ENCODE assay signal across 8 mouse cellular contexts in the genomic region with DNA sequence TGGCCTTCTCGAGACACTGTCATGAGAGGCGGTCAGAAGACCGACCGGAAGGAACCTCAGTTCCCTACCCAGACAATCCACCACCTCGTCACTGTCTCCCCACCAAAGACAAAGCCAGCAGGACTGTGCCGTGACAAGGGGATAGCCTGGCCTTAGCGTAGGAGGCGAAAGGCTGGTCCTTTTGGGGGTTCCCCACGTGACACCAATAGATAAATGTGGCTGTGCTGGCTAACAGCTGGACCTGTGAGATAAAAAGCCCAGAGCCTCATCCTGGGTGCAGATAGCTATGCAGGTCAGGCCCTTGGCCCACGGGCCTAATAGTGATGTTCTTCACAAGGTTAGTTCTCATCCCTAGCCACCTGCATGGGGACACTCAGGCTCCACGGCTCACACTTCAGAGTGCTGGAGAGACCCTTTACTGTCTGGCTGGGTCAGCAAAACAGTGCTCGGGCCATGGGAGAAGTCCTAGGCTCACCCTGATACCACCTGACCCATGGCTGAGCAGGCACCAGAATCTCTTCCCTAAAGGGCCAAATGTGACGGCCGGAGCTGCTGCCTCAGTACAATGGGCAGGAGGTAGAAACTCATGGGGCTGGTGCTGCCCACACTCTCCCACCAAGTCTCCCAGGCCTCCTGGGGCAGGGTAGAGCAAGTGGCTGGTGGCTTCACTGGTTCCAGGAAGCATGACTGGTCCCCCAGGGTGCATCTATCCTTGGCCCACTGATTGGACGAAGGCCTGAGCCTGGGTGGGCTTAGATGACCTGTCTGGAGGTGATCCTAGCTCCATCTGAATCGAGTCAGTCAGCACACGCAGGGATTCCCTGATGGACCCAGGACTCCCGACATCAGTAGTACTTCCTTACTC. TPM values are rescaled to one million over a fixed set of nuclear protein-coding genes. Genes with fewer than 3 reads are reported as not detected.
A peak's percentile ranks its signal among the peaks of the same experiment; 100 is the strongest.
DNase-seq lines count a peak whose midpoint lies in the region; ATAC-seq and TF ChIP-seq lines count a peak whose summit lies in the region.

No protein-coding gene starts in this region.

- H3K4me3 ChIP-seq in lung, embryonic 16.5 days (ENCODE audit: low read length): no peak overlapping the region
- H3K4me3 ChIP-seq in forebrain, embryonic 10.5 days: peak overlapping the region; percentile 29; the same call in 1 of the 2 replicates
- H3K4me3 ChIP-seq in liver, embryonic 14.5 days (ENCODE audit: insufficient read depth in 1 of 2, low read depth in 2 of 2, low read length in 2 of 2): peak overlapping the region; percentile 47 to 57
- H3K4me3 ChIP-seq in stomach, embryonic 14.5 days (ENCODE audit: low read depth, low read length): no peak overlapping the region

- H3K9ac ChIP-seq in lung, embryonic 16.5 days (ENCODE audit: low read length): peak overlapping the region; percentile 38; the same call in 1 of the 2 replicates
- peak overlapping the region; percentile 90 for H3K9ac ChIP-seq in liver, embryonic 14.5 days (replicated peaks)
- H3K9ac ChIP-seq in stomach, embryonic 14.5 days (replicated peaks; ENCODE audit: low read depth, low read length): no peak overlapping the region

- no peaks in the 10 kb centered on the region for H3K9me3 ChIP-seq in lung, embryonic 16.5 days (ENCODE audit: control insufficient read depth, low read length)
- no peaks in the 10 kb centered on the region for H3K9me3 ChIP-seq in forebrain, embryonic 10.5 days
- no peaks in the 10 kb centered on the region for H3K9me3 ChIP-seq in liver, embryonic 14.5 days (ENCODE audit: control insufficient read depth, low read length)
- no peaks in the 10 kb centered on the region for H3K9me3 ChIP-seq in stomach, embryonic 14.5 days (ENCODE audit: control insufficient read depth, low read depth, low read length)

- no peak for DNase-seq in lung, postnatal 36 days
- no peak for DNase-seq in forebrain, embryonic 10.5 days (ENCODE audit: extremely low spot score, low spot score)
- DNase-seq in liver, embryonic 14.5 days (ENCODE audit: low read depth in 3 of 3, low spot score in 3 of 3): peak; percentile 94 to 96 (median 96)
- no peak for DNase-seq in urinary bladder, postnatal 4 days (ENCODE audit: low spot score in 2 of 2)
- no peak for DNase-seq in cerebellum, postnatal 10 days
- DNase-seq in cerebellum, adult 11-12 months: no peak

- no peak for ATAC-seq in lung, embryonic 16.5 days (ENCODE audit: low read depth)
- peak; percentile 80 for ATAC-seq in liver, embryonic 14.5 days (ENCODE audit: insufficient read depth)
- ATAC-seq in stomach, embryonic 14.5 days (ENCODE audit: insufficient number of reproducible peaks, insufficient read depth, low FRiP score, low read depth): peak; percentile 18; the same call in 1 of the 2 replicates

- peak overlapping the region; percentile 5; the same call in 1 of the 2 replicates for H3K27ac ChIP-seq in lung, embryonic 16.5 days (ENCODE audit: low read length)
- peak overlapping the region; percentile 85 for H3K27ac ChIP-seq in forebrain, embryonic 10.5 days
- peak overlapping the region; percentile 99 for H3K27ac ChIP-seq in liver, embryonic 14.5 days
- H3K27ac ChIP-seq in stomach, embryonic 14.5 days (ENCODE audit: low read length): peak overlapping the region; percentile 96

- 72% methylated on average over 18 of the region's 18 CpGs for WGBS in lung, embryonic 16.5 days
- WGBS in forebrain, embryonic 10.5 days: 73% methylated on average over 18 of the region's 18 CpGs
- 29% methylated on average over 18 of the region's 18 CpGs for WGBS in liver, embryonic 14.5 days (ENCODE audit: insufficient replicate concordance)
- 75% methylated on average over 18 of the region's 18 CpGs for WGBS in stomach, embryonic 14.5 days

- no peaks in the 10 kb centered on the region for H3K36me3 ChIP-seq in lung, embryonic 16.5 days (ENCODE audit: control insufficient read depth, insufficient read depth, low read length)
- H3K36me3 ChIP-seq in forebrain, embryonic 10.5 days (replicated peaks): peaks cover 21% of the 10 kb centered on the region
- peaks cover 31% of the 10 kb centered on the region for H3K36me3 ChIP-seq in liver, embryonic 14.5 days (replicated peaks; ENCODE audit: control insufficient read depth, insufficient read depth, low read depth)
- peaks cover 1% of the 10 kb centered on the region; the same call in 1 of the 2 replicates for H3K36me3 ChIP-seq in stomach, embryonic 14.5 days (ENCODE audit: control insufficient read depth, insufficient read depth, low read length)

- peaks cover 21% of the 10 kb centered on the region for H3K4me1 ChIP-seq in lung, embryonic 16.5 days (replicated peaks; ENCODE audit: control insufficient read depth, insufficient read depth, low read length)
- peaks cover 79% of the 10 kb centered on the region for H3K4me1 ChIP-seq in forebrain, embryonic 10.5 days
- peaks cover 48 to 58% of the 10 kb centered on the region in 2 experiments for H3K4me1 ChIP-seq in liver, embryonic 14.5 days (replicated peaks; ENCODE audit: control insufficient read depth in 2 of 2, insufficient read depth in 2 of 2, low read length in 1 of 2)
- peaks cover 43% of the 10 kb centered on the region for H3K4me1 ChIP-seq in stomach, embryonic 14.5 days (ENCODE audit: control insufficient read depth, insufficient read depth, low read length)

- H3K4me2 ChIP-seq in lung, embryonic 16.5 days (ENCODE audit: low read depth, low read length): no peak overlapping the region
- H3K4me2 ChIP-seq in liver, embryonic 14.5 days (ENCODE audit: low read depth): peak overlapping the region; percentile 93
- no peak overlapping the region for H3K4me2 ChIP-seq in stomach, embryonic 14.5 days (replicated peaks; ENCODE audit: low read depth, low read length)

- TF ChIP-seq EP300 in liver, embryonic 14.5 days (IDR thresholded peaks at IDR 0.05; ENCODE audit: low read depth): peak; percentile 98

- no peaks in the 10 kb centered on the region for H3K27me3 ChIP-seq in lung, embryonic 16.5 days (ENCODE audit: control insufficient read depth, insufficient read depth, low read depth, low read length)
- no peaks in the 10 kb centered on the region for H3K27me3 ChIP-seq in forebrain, embryonic 10.5 days (ENCODE audit: poor library complexity, severe bottlenecking)
- H3K27me3 ChIP-seq in liver, embryonic 14.5 days (ENCODE audit: control insufficient read depth, insufficient read depth, low read length): no peaks in the 10 kb centered on the region
- no peaks in the 10 kb centered on the region for H3K27me3 ChIP-seq in stomach, embryonic 14.5 days (ENCODE audit: control insufficient read depth, insufficient read depth, low read length)

- no peak for TF ChIP-seq CTCF in liver, embryonic 14.5 days (IDR thresholded peaks at IDR 0.05; ENCODE audit: low read depth)

RNA-seq across cellular contexts. Expression of a gene that starts 8.1 kb away (rescaled TPM):
- 10.4 and 10.7 TPM in 2 replicates for polyA plus RNA-seq in lung, embryonic 16.5 days (2015; fragmentation: Nextera tagmentation; extraction: Ambion mirVana)
- 27.4 and 30.5 TPM in 2 replicates for polyA plus RNA-seq in forebrain, embryonic 10.5 days (2016; fragmentation: Nextera tagmentation; extraction: Ambion mirVana)
- polyA plus RNA-seq in liver, embryonic 14.5 days (2012; rRNA removed): 40.0 and 40.9 TPM in 2 replicates
- 36.7 and 40.7 TPM in 2 replicates for polyA plus RNA-seq in liver, embryonic 14.5 days (2014; fragmentation: Nextera tagmentation; extraction: Ambion mirVana)
- 17.1 and 19.7 TPM in 2 replicates for polyA plus RNA-seq in stomach, embryonic 14.5 days (2014; fragmentation: Nextera tagmentation; extraction: Ambion mirVana)

RNA-seq across cellular contexts. Expression of a gene that starts 45.3 kb away (rescaled TPM):
- polyA plus RNA-seq in lung, embryonic 16.5 days (2015; fragmentation: Nextera tagmentation; extraction: Ambion mirVana): not detected in 2 replicates
- not detected in 2 replicates for polyA plus RNA-seq in forebrain, embryonic 10.5 days (2016; fragmentation: Nextera tagmentation; extraction: Ambion mirVana)
- polyA plus RNA-seq in liver, embryonic 14.5 days (2012; rRNA removed): 0.87 and 1.1 TPM in 2 replicates
- polyA plus RNA-seq in liver, embryonic 14.5 days (2014; fragmentation: Nextera tagmentation; extraction: Ambion mirVana): 1.3 and 1.4 TPM in 2 replicates
- not detected in 2 replicates for polyA plus RNA-seq in stomach, embryonic 14.5 days (2014; fragmentation: Nextera tagmentation; extraction: Ambion mirVana)

RNA-seq across cellular contexts. Expression of a gene that starts 50.1 kb away (rescaled TPM):
- polyA plus RNA-seq in lung, embryonic 16.5 days (2015; fragmentation: Nextera tagmentation; extraction: Ambion mirVana): 50.7 and 53.0 TPM in 2 replicates
- polyA plus RNA-seq in forebrain, embryonic 10.5 days (2016; fragmentation: Nextera tagmentation; extraction: Ambion mirVana): 44.1 and 56.4 TPM in 2 replicates
- polyA plus RNA-seq in liver, embryonic 14.5 days (2012; rRNA removed): 20.8 and 23.0 TPM in 2 replicates
- 12.0 and 13.6 TPM in 2 replicates for polyA plus RNA-seq in liver, embryonic 14.5 days (2014; fragmentation: Nextera tagmentation; extraction: Ambion mirVana)
- polyA plus RNA-seq in stomach, embryonic 14.5 days (2014; fragmentation: Nextera tagmentation; extraction: Ambion mirVana): 33.8 and 42.4 TPM in 2 replicates

Comparison
In these comparisons a context has a peak if more than half of its experiments do, and no peak if none do; other contexts are left out.
1. H3K27ac ChIP-seq: peak in every context shown above with its lines; median percentile 99 in liver, embryonic 14.5 days; 96 in stomach, embryonic 14.5 days; 85 in forebrain, embryonic 10.5 days; 5 in lung, embryonic 16.5 days.
2. H3K4me3 ChIP-seq: peak in forebrain, embryonic 10.5 days (single experiment) and liver, embryonic 14.5 days (2 of 2); none in lung, embryonic 16.5 days (single experiment) and stomach, embryonic 14.5 days (single experiment).
3. DNase-seq: peak in liver, embryonic 14.5 days (3 of 3); none in lung, postnatal 36 days (single experiment), forebrain, embryonic 10.5 days (single experiment), urinary bladder, postnatal 4 days (0 of 2), cerebellum, postnatal 10 days (0 of 2) and cerebellum, adult 11-12 months (single experiment).